Mouse (Mus musculus): ENCODE results near the gene Palb2. TPM values are rescaled to one million over a fixed set of nuclear protein-coding genes. Genes with fewer than 3 reads are reported as not detected.
A peak's percentile ranks its signal among the peaks of the same experiment; 100 is the strongest.

Palb2 gene
- polyA plus RNA-seq, 1 experiment from 2014 or later = 14.4 TPM

GRCm38 (mm10) chr7:122094564-122095330 is 38.0 kb downstream of the Palb2 start:
- ATAC-seq = 0 out of 2 replicates have a peak, but pooled peaks have one; percentile 21
- H3K36me3 ChIP-seq = peaks cover 47% of the 10 kb centered on the region

DNA sequence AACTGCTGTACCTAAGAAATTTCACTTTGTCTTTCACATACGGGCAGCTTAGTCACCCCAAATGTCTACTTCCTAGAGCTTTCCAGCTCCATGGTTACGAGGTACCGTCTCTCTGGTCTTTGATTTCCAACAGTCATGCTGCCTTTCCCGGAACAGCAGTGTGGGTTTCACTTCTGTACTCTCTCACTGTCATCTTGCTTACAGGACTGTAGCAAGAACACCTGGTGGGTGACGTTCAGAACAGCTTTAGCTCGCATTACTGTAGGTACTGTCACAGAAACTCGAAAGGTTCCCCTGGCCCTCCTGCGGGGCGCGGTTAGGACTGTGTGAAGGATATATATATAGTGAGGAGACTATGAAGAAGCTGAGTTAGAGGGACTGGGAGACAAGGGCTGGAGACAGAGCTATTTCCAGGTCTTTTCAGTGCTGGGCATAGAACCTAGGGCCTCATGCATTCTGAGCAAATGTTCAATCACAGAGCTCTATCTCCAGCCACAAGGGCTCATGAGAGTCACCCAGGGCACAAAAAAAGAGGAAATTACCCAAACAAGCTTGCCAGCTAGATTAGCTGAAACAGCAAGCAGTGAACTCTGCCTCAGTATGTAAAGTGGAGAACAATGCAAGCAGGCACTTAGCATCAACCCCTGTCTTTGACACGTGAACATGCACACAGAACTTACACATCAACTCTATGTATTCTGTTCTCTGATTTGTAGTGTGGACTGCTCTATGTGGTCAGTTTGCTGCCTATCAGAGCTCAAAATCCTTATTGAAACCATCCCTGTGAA is 45.4 kb downstream of the Palb2 start:
- Histone ChIP-seq H3K4me3 (replicated peaks) (no peak overlapping the region), H3K27ac (no peak overlapping the region), H3K4me2 (replicated peaks) (no peak overlapping the region), H3K9me3 (no peaks in the 10 kb centered on the region), H3K27me3 (replicated peaks) (no peaks in the 10 kb centered on the region), H3K36me3 (peaks cover 40% of the 10 kb centered on the region), H3K9ac (no peak overlapping the region), H3K4me1 (replicated peaks) (no peaks in the 10 kb centered on the region)
- 86% methylated on average over 11 of the region's 11 CpGs for WGBS
- no peak for ATAC-seq

More at GRCm38 (mm10) chr7:122094564-122095330, 38.0 kb downstream of the Palb2 start:
- WGBS = 94% methylated on average over 2 of the region's 2 CpGs
- Histone ChIP-seq H3K4me2 (replicated peaks) (no peak overlapping the region), H3K27ac (no peak overlapping the region), H3K4me1 (replicated peaks) (0 out of 2 replicates have a peak, but pooled peaks cover 3% of the 10 kb centered on the region), H3K9me3 (no peaks in the 10 kb centered on the region), H3K9ac (no peak overlapping the region), H3K27me3 (replicated peaks) (no peaks in the 10 kb centered on the region), H3K4me3 (replicated peaks) (no peak overlapping the region)

DNA sequence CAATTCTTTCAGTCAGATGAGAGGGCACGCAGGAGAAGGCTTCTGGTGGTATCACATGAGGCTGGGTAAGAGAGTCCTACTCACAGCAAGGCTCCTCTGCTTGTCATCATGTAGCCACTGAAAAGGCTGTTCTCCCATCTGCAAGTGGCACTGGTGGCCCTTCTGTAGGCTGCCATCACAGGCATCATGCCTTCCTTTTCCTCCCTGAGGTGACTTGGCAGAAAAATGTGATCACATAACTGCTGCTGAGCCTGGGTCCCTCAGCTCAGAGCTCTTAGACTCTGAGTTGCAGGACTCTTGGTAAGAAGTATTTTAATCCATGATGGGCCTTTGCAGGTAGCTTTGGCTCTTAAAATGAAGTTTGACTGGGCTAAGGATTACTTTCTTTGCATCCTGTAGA is 51.7 kb downstream of the Palb2 start:
- Histone ChIP-seq H3K4me3 (replicated peaks) (no peak overlapping the region), H3K4me1 (replicated peaks) (no peaks in the 10 kb centered on the region), H3K27me3 (replicated peaks) (no peaks in the 10 kb centered on the region), H3K9ac (no peak overlapping the region), H3K4me2 (replicated peaks) (no peak overlapping the region), H3K27ac (no peak overlapping the region), H3K36me3 (peaks cover 32% of the 10 kb centered on the region), H3K9me3 (no peaks in the 10 kb centered on the region)
- no peak for ATAC-seq
- WGBS = 93% methylated on average over 1 of the region's 1 CpGs

DNA sequence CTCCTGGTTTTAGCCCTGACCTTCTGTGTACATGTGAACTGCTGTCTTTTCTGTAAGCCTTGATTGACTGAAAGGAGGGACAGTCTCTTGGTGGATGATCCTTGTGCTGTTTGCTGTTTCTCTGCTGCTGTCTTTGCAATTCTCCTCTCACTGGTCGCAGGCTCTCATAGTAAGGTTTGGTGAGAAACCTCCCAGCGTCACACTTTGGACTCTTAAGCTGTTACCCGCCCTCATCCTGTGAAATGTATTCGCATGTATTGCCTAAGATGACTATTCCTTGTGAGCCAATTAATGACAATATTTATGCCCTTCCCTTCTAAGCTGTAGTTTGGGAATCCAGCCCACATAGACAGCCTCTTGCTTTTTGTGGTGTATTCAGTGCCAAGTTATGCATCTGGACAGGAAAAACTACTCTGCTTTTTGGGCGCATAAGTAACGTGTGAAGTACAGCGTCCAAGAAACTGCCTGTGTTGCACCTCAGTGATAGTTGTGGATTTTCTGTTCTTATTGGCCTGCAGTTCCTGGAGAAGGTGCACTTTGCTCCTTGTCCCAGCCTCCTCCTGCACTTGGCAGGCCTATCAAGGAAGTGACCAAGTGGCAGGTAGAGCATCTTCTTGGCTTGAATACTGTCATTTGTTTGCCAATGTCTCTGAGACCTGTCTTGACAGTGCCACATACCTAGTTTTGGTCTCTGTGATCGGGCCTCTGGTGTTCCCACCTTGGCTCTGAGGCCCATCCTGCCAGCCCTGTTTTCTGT is 52.8 kb downstream of the Palb2 start:
- 81% methylated on average over 8 of the region's 8 CpGs for WGBS
- ATAC-seq = peak; percentile 42; the same call in 1 of the 2 replicates
- no peaks in the 10 kb centered on the region for H3K27me3 ChIP-seq (replicated peaks)

GRCm38 (mm10) chr7:122074374-122074773 is 58.4 kb downstream of the Palb2 start:
- 74% methylated on average over 3 of the region's 3 CpGs for WGBS

More for the DNA sequence above, 52.8 kb downstream of the Palb2 start:
- Histone ChIP-seq H3K9me3 (no peaks in the 10 kb centered on the region), H3K27ac (peak overlapping the region; percentile 2; the same call in 1 of the 2 replicates), H3K4me3 (replicated peaks) (no peak overlapping the region), H3K4me1 (replicated peaks) (no peaks in the 10 kb centered on the region), H3K4me2 (replicated peaks) (no peak overlapping the region), H3K9ac (no peak overlapping the region), H3K36me3 (peaks cover 35% of the 10 kb centered on the region)

GRCm38 (mm10) chr7:122067517-122068381 is 65.0 kb downstream of the Palb2 start:
- Histone ChIP-seq H3K4me1 (replicated peaks) (peaks cover 17% of the 10 kb centered on the region), H3K4me3 (replicated peaks) (peak overlapping the region; percentile 100), H3K36me3 (peaks cover 16% of the 10 kb centered on the region), H3K27me3 (replicated peaks) (no peaks in the 10 kb centered on the region), H3K9me3 (no peaks in the 10 kb centered on the region), H3K4me2 (replicated peaks) (peak overlapping the region; percentile 77), H3K27ac (peak overlapping the region; percentile 96), H3K9ac (peak overlapping the region; percentile 99)
- WGBS = 1% methylated on average over 58 of the region's 58 CpGs
- ATAC-seq = peak; percentile 36

More at GRCm38 (mm10) chr7:122074374-122074773, 58.4 kb downstream of the Palb2 start:
- H3K36me3 ChIP-seq = peaks cover 43% of the 10 kb centered on the region
- no peaks in the 10 kb centered on the region for H3K27me3 ChIP-seq (replicated peaks)
- H3K9me3 ChIP-seq = no peaks in the 10 kb centered on the region
- H3K9ac ChIP-seq = no peak overlapping the region
- peak overlapping the region; percentile 54; the same call in 1 of the 2 replicates for H3K27ac ChIP-seq
- no peak overlapping the region for H3K4me3 ChIP-seq (replicated peaks)
- peak; percentile 89 for ATAC-seq
- H3K4me1 ChIP-seq (replicated peaks) = 0 out of 2 replicates have a peak, but pooled peaks cover 4% of the 10 kb centered on the region
- no peak overlapping the region for H3K4me2 ChIP-seq (replicated peaks)

GRCm38 (mm10) chr7:122066945-122067516 is 65.8 kb downstream of the Palb2 start, which contains the start of the genes Ubfd1 and Ears2:
Gene Ubfd1, plus strand, starts transcription at chr7:122067175.
Gene Ears2, minus strand, starts transcription at chr7:122067263.
- peaks cover 17% of the 10 kb centered on the region for H3K4me1 ChIP-seq (replicated peaks)
- peak within 1 kb of the TSS; percentile 96 for H3K27ac ChIP-seq
- under 1% methylated on average over 56 of the region's 60 CpGs for WGBS
- H3K36me3 ChIP-seq = peaks cover 13% of the 10 kb centered on the region
- peak within 1 kb of the TSS; percentile 99 for H3K9ac ChIP-seq
- H3K9me3 ChIP-seq = no peaks in the 10 kb centered on the region
- H3K4me2 ChIP-seq (replicated peaks) = peak within 1 kb of the TSS; percentile 77
- no peaks in the 10 kb centered on the region for H3K27me3 ChIP-seq (replicated peaks)
- peak; percentile 99 for ATAC-seq
- peak within 1 kb of the TSS; percentile 100 for H3K4me3 ChIP-seq (replicated peaks)

DNA sequence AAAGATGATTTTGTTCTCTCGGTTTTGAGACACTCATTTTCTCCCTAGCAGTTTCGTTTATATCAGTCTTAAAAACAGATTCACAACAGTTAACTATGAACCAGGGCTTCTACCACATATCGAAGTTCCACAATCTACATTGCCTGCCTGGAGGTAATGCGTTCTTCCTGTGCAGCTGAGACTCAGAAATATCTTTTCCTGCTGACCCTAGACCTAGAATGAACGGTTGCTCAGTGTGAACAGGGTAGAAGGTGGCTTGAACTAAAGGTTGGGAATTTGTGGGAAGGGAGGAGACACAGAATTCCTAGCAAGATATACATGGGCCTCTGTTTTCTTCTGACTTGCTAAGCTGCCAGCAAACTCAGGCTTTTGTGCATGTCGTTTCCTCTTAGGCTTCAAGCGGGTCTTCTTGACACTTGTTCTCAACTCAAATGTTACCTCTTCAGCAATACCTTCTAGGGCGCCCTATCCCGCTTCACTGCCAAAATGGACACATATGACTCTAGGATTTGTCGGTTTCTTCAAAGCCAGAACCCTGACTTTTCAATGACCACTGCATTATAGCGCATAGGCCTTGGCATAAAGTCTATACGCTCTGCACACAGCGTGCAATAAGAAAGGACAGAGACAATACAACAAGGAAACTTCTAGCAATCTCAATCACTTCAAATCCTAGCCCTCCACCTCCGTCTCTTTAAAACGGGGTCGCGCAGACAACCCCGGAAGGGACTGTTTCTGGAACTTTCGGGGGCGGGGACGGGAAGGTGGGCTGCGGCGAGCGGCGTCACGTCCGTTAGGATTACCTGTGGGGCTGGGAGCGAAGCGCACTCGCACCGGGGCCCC is 66.5 kb downstream of the Palb2 start:
- Histone ChIP-seq H3K9ac (peak overlapping the region; percentile 99), H3K27me3 (replicated peaks) (no peaks in the 10 kb centered on the region), H3K4me1 (replicated peaks) (peaks cover 17% of the 10 kb centered on the region), H3K4me2 (replicated peaks) (peak overlapping the region; percentile 77), H3K36me3 (peaks cover 8% of the 10 kb centered on the region), H3K9me3 (no peaks in the 10 kb centered on the region), H3K4me3 (replicated peaks) (peak overlapping the region; percentile 100), H3K27ac (peak overlapping the region; percentile 96)
- WGBS = 12% methylated on average over 31 of the region's 31 CpGs
- peak; percentile 71; the same call in 1 of the 2 replicates for ATAC-seq

GRCm38 (mm10) chr7:122065656-122066055 is 67.1 kb downstream of the Palb2 start:
- Histone ChIP-seq H3K9ac (no peak overlapping the region), H3K27ac (no peak overlapping the region), H3K4me3 (replicated peaks) (peak overlapping the region; percentile 100; the same call in 1 of the 2 replicates), H3K9me3 (no peaks in the 10 kb centered on the region), H3K4me2 (replicated peaks) (peak overlapping the region; percentile 77), H3K27me3 (replicated peaks) (no peaks in the 10 kb centered on the region), H3K36me3 (peaks cover 8% of the 10 kb centered on the region; the same call in 1 of the 2 replicates), H3K4me1 (replicated peaks) (peaks cover 16% of the 10 kb centered on the region)
- 47% methylated on average over 1 of the region's 1 CpGs for WGBS
- no peak for ATAC-seq

Measured in intestine, embryonic 15.5 days (tissue).